Mouse (Mus musculus) heart, postnatal 0 days (tissue): ENCODE results near the gene Psma5. TPM values are rescaled to one million over a fixed set of nuclear protein-coding genes. Genes with fewer than 3 reads are reported as not detected.

Source experiments
- ATAC-seq: fragments of 200-750 bp; cut with Nextera tagmentation; 2 replicates; pipeline ENCODE4 v1.8.0; 2017; ENCODE audit warnings: low read depth, moderate number of reproducible peaks, moderate library complexity; ENCODE audit not compliant: insufficient read depth
- DNase-seq: peaks from one replicate; pipeline ENCODE4 v3.0.0-alpha.2; 2016; ENCODE audit warnings: low spot score
- H3K27ac ChIP-seq: fragments of 300-500 bp; sonication (generic); 2 replicates; pipeline ENCODE4 v1.5.1; 2014; ENCODE audit warnings: low read depth, mild to moderate bottlenecking
- H3K27me3 ChIP-seq: fragments of 300-500 bp; sonication (generic); 2 replicates; pipeline ENCODE4 v1.6.1; 2014; ENCODE audit warnings: low read length, mixed read lengths; ENCODE audit not compliant: control insufficient read depth, insufficient read depth
- H3K36me3 ChIP-seq: fragments of 300-500 bp; sonication (generic); replicated peaks from 2 replicates; pipeline ENCODE4 v1.6.1; 2014; ENCODE audit warnings: low read length, mixed read lengths; ENCODE audit not compliant: control insufficient read depth, insufficient read depth
- H3K4me1 ChIP-seq: fragments of 300-500 bp; sonication (generic); 2 replicates; pipeline ENCODE4 v1.6.1; 2014; ENCODE audit warnings: antibody characterized with exemption; ENCODE audit not compliant: control insufficient read depth, insufficient read depth
- H3K4me2 ChIP-seq: fragments of 300-500 bp; sonication (generic); 2 replicates; pipeline ENCODE4 v1.6.1; 2014; ENCODE audit warnings: low read depth, mild to moderate bottlenecking, low read length, moderate library complexity
- H3K4me3 ChIP-seq: fragments of 300-500 bp; sonication (generic); 2 replicates; pipeline ENCODE4 v1.5.1; 2014; ENCODE audit warnings: low read depth, low read length
- H3K9ac ChIP-seq: fragments of 300-500 bp; sonication (generic); replicated peaks from 2 replicates; pipeline ENCODE4 v1.6.1; 2014; ENCODE audit warnings: low read depth, low read length, mixed read lengths
- H3K9me3 ChIP-seq: fragments of 300-500 bp; sonication (generic); replicated peaks from 2 replicates; pipeline ENCODE4 v1.6.1; 2016; ENCODE audit warnings: low read length; ENCODE audit not compliant: control insufficient read depth
- CTCF ChIP-seq: IDR thresholded peaks from 2 replicates; pipeline ENCODE4 v1.5.1; 2016; ENCODE audit warnings: antibody characterized with exemption, control low read depth, low read depth
- EP300 ChIP-seq: IDR thresholded peaks from 2 replicates; pipeline ENCODE4 v1.6.1; 2016; ENCODE audit warnings: antibody characterized with exemption, low read depth
- WGBS: fragments of 180-500 bp; shearing (Covaris S2); extraction: QIAGEN DNeasy Blood & Tissue Kit; methylation state at CpG from one replicate; pipeline ENCODE4 v1.1.7; 2014; 5-methylcytosine and 5-hydroxymethylcytosine counted together
- polyA plus RNA-seq: library from polyadenylated mRNA; unstranded; fragments of >200 nt; fragmentation: Nextera tagmentation; extraction: Ambion mirVana; gene quantifications from 2 replicates; pipeline ENCODE4 v1.2.1, GENCODE M21; 2015
- total RNA-seq: library from RNA; depleted of rRNA; stranded (reverse); fragments of >200 nt; gene quantifications from 2 replicates; pipeline ENCODE4 v1.2.3, GENCODE M21; 2014; ENCODE audit warnings: low replicate concordance; rRNA removed

The Psma5 gene
- 82.6 and 104 TPM in 2 replicates for total RNA-seq
- 177 and 180 TPM in 2 replicates for polyA plus RNA-seq

DNA sequence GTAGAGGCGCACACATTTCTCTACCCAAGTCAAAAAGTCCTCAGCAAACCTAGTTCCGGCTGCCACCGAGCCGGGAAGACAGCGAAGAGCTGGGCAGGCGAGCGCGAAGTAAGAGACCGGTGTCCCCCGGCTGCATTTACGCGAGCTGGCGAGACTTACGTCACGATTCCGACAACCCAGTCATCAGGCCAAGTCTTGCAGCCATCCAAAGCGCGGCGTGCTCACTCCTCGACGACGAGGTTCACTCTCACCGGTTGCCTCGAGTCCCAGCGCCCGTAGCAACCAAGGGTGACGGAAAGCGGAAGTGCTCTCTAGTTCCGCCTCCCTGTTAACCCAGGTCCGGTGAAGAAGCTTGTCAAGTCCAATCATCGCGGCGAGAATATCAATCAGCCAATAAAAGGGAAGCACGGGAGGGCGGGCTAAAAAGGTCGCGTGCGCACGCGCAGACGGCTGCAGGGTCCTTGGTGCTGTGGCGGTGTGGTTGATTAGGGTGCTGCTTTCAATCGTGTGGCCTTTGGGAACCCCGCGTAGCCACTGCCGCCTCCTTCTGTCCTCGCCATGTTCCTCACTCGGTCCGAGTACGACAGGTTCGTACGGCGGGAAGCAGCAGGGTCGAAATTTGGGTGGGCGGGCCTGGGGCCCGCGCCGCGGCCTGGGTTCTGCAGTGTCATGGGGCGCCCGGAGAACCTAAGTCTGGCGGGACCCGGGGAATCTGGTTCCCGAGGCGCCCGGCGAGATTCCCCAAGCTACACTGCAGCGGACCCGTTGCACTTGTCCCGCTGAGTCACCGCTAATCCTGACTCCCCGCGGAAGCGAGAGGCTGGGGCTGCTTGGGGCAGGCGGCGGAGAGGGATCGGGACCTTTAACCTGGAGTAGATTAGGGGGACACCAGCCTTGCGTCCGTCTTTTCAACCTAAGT is at the start of gene Psma5:
TSS of gene Psma5 (plus strand) at position 208 of the 919 bp plus-strand sequence.
- H3K36me3 ChIP-seq, result peaks cover 3% of the 10 kb centered on the region; the same call in 1 of the 2 replicates
- peak within 1 kb of the TSS; percentile 49 for H3K27ac ChIP-seq
- H3K4me3 ChIP-seq, result peak within 1 kb of the TSS; percentile 75
- ATAC-seq, result peak; percentile 100
- no peaks in the 10 kb centered on the region for H3K9me3 ChIP-seq
- WGBS, result under 1% methylated on average over 76 of the region's 79 CpGs
- no peaks in the 10 kb centered on the region for H3K27me3 ChIP-seq
- peak within 1 kb of the TSS; percentile 83 for H3K4me2 ChIP-seq
- peak within 1 kb of the TSS; percentile 77 for H3K9ac ChIP-seq
- H3K4me1 ChIP-seq, result peaks cover 5% of the 10 kb centered on the region; the same call in 1 of the 2 replicates
- TF ChIP-seq EP300, result no peak
- TF ChIP-seq CTCF, result no peak
- DNase-seq, result peak; percentile 99

DNA sequence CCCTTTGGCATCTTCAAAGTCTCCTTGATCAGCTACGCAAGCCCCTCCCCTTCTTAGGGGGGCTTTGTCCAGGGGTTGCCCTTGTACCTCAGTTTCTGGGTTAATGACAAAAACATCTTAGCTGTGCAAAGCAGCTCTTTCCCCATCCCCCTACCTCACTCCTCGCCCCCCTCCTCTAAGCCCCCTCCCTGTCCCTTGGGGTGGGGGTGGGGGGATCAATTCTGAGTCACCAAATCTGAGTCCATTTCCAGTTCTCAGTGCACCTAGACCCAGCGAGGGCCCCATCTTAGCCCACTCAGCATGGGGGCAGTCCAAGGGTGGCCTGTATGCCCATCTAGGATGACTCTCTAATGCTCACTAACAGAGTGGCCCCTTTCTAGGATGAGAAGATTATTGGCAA is 47.7 kb upstream of the Psma5 start:
- Histone ChIP-seq H3K9me3 (no peaks in the 10 kb centered on the region), H3K36me3 (peaks cover 21% of the 10 kb centered on the region), H3K9ac (peak overlapping the region; percentile 75; the same call in 1 of the 2 replicates), H3K27ac (no peak overlapping the region), H3K27me3 (peaks cover 5% of the 10 kb centered on the region; the same call in 1 of the 2 replicates), H3K4me2 (no peak overlapping the region), H3K4me1 (peaks cover 13% of the 10 kb centered on the region), H3K4me3 (no peak overlapping the region)
- 76% methylated on average over 3 of the region's 3 CpGs for WGBS
- ATAC-seq, result no peak
- TF ChIP-seq CTCF (no peak), EP300 (no peak)
- no peak for DNase-seq

GRCm38 (mm10) chr3:108209536-108209935 is 47.2 kb upstream of the Psma5 start:
- 7% methylated on average over 8 of the region's 8 CpGs for WGBS
- Histone ChIP-seq H3K27ac (no peak overlapping the region), H3K4me3 (peak overlapping the region; percentile 84), H3K9me3 (no peaks in the 10 kb centered on the region), H3K9ac (peak overlapping the region; percentile 75), H3K27me3 (peaks cover 5% of the 10 kb centered on the region; the same call in 1 of the 2 replicates), H3K4me2 (peak overlapping the region; percentile 95), H3K36me3 (peaks cover 20% of the 10 kb centered on the region), H3K4me1 (peaks cover 13% of the 10 kb centered on the region)
- TF ChIP-seq CTCF (no peak), EP300 (no peak)
- no peak for ATAC-seq
- DNase-seq, result no peak

GRCm38 (mm10) chr3:108209946-108210770 is 46.6 kb upstream of the Psma5 start:
- TF ChIP-seq EP300, result no peak
- TF ChIP-seq CTCF, result no peak
- H3K4me2 ChIP-seq, result peak overlapping the region; percentile 95
- 1% methylated on average over 58 of the region's 72 CpGs for WGBS
- peak; percentile 98 for DNase-seq
- H3K4me3 ChIP-seq, result peak overlapping the region; percentile 84
- H3K4me1 ChIP-seq, result peaks cover 13% of the 10 kb centered on the region
- H3K27ac ChIP-seq, result peak overlapping the region; percentile 91
- peaks cover 18% of the 10 kb centered on the region for H3K36me3 ChIP-seq
- peak overlapping the region; percentile 75 for H3K9ac ChIP-seq
- H3K27me3 ChIP-seq, result peaks cover 5% of the 10 kb centered on the region; the same call in 1 of the 2 replicates
- peak; percentile 96 for ATAC-seq
- no peaks in the 10 kb centered on the region for H3K9me3 ChIP-seq

DNA sequence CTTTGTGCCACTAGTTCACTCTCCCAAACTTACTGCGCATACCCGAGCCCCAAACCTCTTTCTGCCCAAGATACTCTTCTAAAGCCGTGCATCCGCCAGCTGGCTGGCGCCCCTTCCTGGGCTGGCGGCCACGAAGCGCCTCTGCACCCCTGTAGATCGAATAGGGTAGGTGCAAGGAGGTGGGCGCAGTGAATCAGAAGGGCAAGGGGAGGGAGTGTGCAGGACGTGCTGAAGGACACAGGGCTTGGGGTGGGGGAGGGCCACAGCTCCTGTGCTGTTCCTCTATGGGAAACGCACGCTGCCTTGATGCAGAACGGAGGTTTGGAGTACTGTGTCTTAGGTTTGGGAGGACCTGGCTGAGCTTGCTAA is 46.0 kb upstream of the Psma5 start, which contains the start of gene Atxn7l2:
TSS of gene Atxn7l2 (minus strand) at position 164 of the 369 bp plus-strand sequence.
- TF ChIP-seq CTCF (peak; percentile 30; the same call in 1 of the 2 replicates), EP300 (no peak)
- WGBS, result 2% methylated on average over 14 of the region's 14 CpGs
- Histone ChIP-seq H3K27ac (peak within 1 kb of the TSS; percentile 91), H3K9ac (peak within 1 kb of the TSS; percentile 75), H3K36me3 (peaks cover 18% of the 10 kb centered on the region), H3K9me3 (no peaks in the 10 kb centered on the region), H3K4me3 (peak within 1 kb of the TSS; percentile 84), H3K27me3 (peaks cover 5% of the 10 kb centered on the region; the same call in 1 of the 2 replicates), H3K4me1 (peaks cover 13% of the 10 kb centered on the region), H3K4me2 (peak within 1 kb of the TSS; percentile 95)
- DNase-seq (peak; percentile 57), ATAC-seq (peak; percentile 67)
